Mouse (Mus musculus): Measurements from ENCODE around the gene Zer1.
"Not testable (repeated sequence)": the region's sequence is repeated elsewhere in the genome, so short reads cannot be mapped to it uniquely, and the experiment has no call there.

The Zer1 gene

GRCm38 (mm10) chr2:30077502-30078348 lies 46.7 kb downstream of the Zer1 start, which contains the start of gene Pkn3:
Pkn3 (plus strand) TSS chr2:30077684.
- DNase-seq (ENCODE audit: low spot score in 2 of 2): peak; percentile 78 to 83

DNA sequence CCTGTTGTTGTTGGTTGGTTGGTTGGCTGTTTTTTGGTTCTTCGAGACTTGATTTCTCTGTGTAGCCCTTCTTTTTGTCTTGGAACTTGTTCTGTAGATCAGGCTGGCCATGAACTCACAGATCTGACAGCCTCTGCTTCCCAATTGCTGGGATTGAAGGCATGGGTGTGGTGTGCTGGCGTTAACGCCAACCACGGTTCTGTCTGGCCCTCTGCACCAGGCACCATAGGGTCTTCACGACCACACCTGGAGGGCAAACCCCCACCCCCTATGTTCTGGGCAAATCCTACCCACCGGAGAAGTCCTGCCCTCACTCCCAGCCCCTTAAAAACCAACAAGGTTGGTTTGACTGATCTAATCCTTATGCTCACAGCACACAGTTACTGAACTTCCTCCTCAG lies 47.4 kb downstream of the Zer1 start:
- DNase-seq (ENCODE audit: low spot score in 2 of 2): no peak

GRCm38 (mm10) chr2:30076439-30076838 lies 47.9 kb downstream of the Zer1 start:
- no peak for DNase-seq (ENCODE audit: low spot score in 2 of 2)

GRCm38 (mm10) chr2:30075625-30076024 lies 48.8 kb downstream of the Zer1 start:
- no peak for DNase-seq (ENCODE audit: low spot score in 2 of 2)

DNA sequence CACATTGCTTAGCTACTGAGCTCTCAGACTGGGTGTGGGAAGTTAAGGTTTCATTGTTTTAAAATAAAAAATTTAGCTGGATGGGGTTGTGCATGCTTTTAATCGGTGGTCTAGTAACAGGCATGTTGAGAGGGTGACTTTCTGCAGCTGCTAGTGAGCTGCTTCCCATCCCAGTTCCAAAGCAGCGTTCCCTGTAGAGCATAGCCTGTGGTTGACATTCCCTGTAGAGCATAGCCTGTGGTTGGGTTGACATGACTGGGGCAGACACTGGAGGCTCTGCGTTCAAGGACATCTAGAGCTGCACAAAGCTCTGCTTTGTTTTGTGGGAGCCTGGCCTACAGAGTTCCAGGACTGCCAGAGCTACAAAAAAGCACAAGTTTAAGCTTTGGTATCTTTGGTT lies 51.1 kb downstream of the Zer1 start:
- no peak for DNase-seq (ENCODE audit: low spot score in 2 of 2)

- no peak for DNase-seq (ENCODE audit: low spot score in 2 of 2)
Measured at GRCm38 (mm10) chr2:30072875-30073274, 51.5 kb downstream of the Zer1 start.

DNA sequence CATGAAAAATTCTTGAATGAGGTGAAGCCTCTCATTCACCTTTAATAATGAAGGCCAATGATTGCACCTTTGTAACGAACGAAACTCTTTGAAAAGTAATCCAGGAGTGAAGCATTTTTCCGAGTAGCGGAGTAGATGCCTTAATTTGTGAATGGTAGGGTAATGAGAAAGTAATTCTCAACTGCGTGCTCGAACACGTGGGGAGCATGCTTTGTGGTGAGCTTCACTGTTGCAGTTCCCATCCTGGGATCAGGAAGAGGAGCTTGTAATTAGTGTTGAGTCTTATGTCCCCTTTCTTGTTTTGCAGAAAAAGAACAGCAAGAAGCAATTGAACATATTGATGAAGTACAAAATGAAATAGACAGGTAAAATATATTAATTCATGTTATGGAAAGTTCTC lies 56.4 kb downstream of the Zer1 start:
- no peak for DNase-seq (ENCODE audit: low spot score in 2 of 2)

DNA sequence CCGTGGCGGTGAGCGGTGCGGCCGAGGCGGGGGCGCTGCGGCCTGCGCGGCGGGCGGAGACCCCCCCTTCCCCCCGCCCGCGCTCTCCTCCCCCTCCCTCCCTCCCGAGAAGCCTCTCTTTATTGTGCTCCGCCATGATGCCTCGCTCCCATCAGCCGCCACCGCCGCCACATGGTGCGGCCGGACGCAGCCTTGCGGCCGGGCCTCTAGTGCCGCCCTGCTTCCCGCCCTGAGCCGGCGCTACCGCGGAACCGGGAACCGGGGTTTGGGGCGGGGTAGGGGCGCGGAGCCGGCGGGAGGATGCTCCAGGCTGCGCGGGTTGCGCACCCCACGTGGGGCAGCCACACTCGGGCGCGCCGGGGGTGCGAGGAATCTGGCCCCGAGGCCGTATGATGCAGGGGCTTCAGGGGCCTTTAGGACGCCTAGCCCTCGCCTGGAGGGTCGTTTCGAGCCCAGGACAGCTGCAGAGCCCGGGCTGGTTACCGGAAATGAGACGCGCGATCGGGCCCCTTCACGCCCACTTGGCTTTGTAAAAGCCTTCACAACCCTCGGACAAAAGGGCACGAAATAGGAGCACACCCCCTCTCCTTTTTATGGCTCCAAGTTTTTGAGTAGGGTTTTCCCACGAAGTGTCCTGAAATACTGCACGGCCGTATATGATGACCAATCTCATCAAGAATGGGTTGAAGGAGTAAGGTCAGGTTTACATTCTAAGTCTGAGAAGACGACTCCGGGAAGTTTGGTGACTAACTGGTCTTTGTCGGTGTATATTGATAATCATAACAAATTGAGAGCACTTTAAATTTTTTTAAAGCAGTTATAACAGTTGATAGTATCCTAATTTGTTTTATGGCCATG lies 57.1 kb downstream of the Zer1 start:
- peak; percentile 29 to 59 for DNase-seq (ENCODE audit: low spot score in 2 of 2)

DNA sequence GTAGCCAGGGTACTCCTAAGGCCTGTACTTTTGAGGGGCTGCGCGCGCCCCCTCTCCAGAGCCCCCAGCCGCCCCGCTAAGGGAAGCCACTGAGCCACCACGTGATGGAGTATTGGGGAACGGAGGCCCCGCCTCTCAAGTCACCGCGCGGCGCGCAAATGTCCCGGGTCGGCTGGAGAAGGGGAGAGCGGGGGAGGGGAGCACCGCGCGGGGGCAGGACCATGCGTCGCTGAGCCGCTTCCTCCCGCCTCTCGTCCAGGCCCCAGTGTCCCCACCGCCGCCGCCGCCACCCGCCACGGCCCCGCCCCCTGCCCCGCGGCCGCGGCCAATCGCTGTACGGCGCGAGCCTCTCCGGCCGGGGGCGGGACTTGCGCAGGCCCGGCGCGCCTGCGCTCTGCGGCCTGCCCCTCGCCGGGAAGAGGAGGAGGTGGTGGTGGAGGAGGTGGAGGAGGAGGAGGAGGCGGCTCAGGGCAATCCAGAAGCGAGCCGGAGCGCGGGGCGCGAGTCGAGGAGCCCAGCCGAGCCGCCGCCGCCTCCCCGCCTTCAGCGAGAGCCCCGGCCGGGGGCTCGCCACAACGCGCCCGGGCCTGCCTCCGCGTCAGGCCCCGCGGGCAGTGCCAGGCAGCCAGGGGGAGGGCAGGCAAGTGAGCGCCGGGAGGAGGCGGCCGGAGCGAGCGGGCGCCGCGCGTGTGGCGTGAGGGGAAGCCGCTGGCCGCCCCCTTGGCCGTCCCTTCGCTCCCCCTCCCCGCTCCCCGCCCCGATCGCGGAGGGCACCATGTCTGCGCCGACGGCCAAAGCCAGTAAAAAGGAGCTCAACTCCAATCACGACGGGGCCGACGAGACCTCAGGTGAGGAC lies 58.1 kb downstream of the Zer1 start:
- DNase-seq (ENCODE audit: low spot score in 2 of 2): peak; percentile 96

- DNase-seq (ENCODE audit: low spot score in 2 of 2): no peak
Measured at GRCm38 (mm10) chr2:30064298-30064697, 60.1 kb downstream of the Zer1 start.

DNA sequence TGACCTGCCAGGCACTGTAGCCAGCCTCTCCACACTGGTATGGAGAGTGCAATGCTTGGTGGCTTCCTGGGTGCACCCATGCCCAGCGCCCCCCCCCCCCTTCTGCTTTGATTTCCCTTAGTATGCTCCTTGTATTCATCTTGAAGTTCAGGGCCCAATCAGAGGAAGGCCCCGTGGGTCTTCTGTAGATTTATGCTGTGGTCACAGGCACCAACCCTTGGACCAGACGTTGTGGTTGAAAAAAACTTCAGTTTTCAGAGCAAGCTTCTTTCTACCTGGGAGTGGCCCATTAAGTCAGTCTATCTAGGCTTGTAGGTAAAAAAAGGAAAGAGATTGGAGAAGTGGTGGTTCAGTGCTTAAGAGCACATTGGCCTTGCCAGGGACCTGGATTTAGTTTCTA lies 60.6 kb downstream of the Zer1 start:
- DNase-seq (ENCODE audit: low spot score in 2 of 2): no peak

DNA sequence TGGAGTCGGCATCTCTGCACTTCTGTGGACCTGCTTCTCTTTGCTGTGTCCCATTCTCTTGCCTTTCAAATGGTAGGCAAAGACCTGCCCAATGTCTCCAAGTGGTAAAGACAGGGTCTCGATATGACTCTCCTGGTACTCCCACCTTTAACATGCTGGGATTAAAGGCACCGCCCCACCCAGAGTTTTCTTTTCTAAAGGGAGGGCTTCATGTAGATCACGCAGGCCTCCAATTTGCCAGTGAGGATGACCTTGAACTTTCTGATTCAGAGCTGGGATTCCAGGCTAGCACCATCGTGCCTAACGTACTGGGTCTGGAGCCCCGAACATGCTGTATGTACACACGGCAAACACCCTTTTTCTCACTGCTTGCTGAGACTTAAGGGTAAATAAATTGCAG lies 61.1 kb downstream of the Zer1 start:
- DNase-seq (ENCODE audit: low spot score in 2 of 2): no peak

GRCm38 (mm10) chr2:30062249-30063093 lies 61.9 kb downstream of the Zer1 start:
- DNase-seq (ENCODE audit: low spot score in 2 of 2): peak; percentile 77 to 78

- DNase-seq (ENCODE audit: low spot score in 2 of 2): peak; percentile 38 to 42
Measured at GRCm38 (mm10) chr2:30061215-30062166, 62.9 kb downstream of the Zer1 start.

DNA sequence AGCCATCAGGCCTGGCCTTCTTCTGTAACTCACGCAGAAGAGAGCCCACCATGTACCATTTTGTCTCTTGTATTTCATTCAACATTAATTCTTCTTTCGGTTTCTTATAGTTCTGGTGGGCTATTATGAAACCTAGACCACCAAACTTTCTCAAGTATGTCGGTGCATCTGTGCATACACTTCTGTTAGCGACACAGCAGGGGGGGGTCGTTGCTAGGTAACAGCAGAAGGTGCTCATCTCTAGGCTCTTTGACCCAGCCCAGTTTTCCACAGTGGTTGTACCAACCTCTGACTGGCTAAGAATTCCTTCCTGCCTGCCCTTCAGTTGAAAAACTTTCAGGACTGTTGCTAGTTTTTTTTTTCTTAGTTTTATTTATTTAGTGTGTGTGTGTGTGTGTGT lies 66.0 kb downstream of the Zer1 start:
- DNase-seq (ENCODE audit: low spot score in 2 of 2): no peak

- DNase-seq (ENCODE audit: low spot score in 2 of 2): no peak
Measured at GRCm38 (mm10) chr2:30057223-30057904, 67.0 kb downstream of the Zer1 start, which contains the start of gene Set. Set (plus strand) TSS chr2:30057378.

DNA sequence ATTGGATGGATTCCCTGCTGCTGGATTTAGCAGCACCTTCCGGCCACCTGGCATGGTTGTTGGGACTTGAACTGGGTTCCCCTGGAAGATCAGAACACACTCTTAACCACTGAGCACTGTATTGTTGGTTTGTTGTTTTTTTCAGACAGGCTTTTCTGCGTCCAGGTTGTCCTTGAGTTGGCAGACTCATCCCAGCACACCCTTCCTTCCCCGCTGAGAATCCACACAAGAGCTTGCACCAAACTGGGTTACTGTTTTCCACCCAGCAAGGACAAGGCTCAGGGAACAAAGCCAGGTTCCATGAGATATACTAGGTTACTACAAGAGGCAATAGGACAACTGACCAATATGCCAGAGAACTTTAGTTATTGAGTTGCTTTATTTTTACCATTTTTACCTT lies 67.6 kb downstream of the Zer1 start:
- no peak for DNase-seq (ENCODE audit: low spot score in 2 of 2)

DNA sequence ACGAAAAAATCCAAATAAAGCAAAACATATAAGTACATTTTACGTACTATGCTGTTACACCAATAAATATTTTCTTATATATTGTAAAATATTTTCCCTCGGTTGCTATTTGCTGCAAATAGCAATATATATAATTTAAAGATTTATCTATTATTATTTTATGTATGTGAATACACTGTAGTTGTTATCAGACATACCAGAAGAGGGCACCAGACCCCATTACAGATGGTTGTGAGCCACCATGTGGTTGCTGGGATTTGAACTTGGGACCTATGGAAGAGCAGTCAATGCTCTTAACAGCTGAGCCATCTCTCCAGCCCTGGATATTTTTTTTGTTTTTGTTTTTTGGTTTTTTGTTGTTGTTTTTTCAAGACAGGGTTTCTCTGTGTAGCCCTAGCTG lies 69.1 kb downstream of the Zer1 start:
- not testable (repeated sequence) for DNase-seq (ENCODE audit: low spot score in 2 of 2)

Data from heart, adult 9 months (tissue).